Mouse (Mus musculus) splenic B cell, adult 2 months (primary cell): ENCODE data around the gene Col24a1.

Experiments used
- DNase-seq: peaks from one replicate; pipeline ENCODE4 v3.0.0-alpha.2; 2011; ENCODE audit warnings: low read depth, low spot score
- H3K27me3 ChIP-seq: 2 replicates; pipeline ENCODE4 v1.6.1; 2012; ENCODE audit warnings: mild to moderate bottlenecking, low read length, moderate library complexity, mixed read lengths; ENCODE audit not compliant: control insufficient read depth, poor library complexity, insufficient read depth, severe bottlenecking
- H3K36me3 ChIP-seq: 2 replicates; pipeline ENCODE4 v1.6.1; 2012; ENCODE audit warnings: mild to moderate bottlenecking, low read length, moderate library complexity, mixed read lengths; ENCODE audit not compliant: control insufficient read depth, poor library complexity, insufficient read depth, severe bottlenecking

Gene Col24a1

DNA sequence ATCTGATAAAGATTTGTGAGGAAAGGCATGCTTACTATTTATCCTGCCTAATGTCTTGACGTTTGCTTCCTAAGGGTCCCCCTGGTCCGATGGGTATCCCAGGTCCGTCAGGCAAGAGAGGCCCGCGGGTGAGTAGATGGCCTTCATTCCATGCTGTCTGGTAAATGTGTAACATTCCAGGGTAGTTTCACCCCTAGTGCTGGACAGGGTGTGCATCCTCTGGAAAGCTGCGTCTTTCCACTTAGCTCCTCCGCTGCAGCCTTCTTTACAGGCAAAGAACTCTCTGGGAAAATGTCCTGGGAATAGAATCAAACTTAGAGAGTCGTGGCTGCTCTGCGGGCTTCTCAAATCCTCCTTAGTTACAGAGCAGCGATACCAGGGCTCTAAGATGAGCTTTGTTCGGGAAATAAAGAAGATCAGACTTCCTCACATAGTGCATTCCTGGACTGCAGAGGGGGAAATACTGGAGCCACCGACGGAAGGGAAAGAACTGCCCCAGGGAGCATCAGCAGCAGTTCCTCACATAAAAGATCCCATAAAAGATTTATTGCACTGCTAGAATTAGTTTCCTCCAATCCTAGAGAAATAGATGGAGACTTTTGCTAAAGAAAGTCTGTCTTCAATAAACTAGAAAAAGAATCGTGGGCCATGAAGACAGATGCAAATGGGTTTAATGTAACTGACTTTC, 28.5 kb downstream of the Col24a1 start:
- H3K36me3 ChIP-seq, result no peaks in the 10 kb centered on the region
- H3K27me3 ChIP-seq, result no peaks in the 10 kb centered on the region
- no peak for DNase-seq

DNA sequence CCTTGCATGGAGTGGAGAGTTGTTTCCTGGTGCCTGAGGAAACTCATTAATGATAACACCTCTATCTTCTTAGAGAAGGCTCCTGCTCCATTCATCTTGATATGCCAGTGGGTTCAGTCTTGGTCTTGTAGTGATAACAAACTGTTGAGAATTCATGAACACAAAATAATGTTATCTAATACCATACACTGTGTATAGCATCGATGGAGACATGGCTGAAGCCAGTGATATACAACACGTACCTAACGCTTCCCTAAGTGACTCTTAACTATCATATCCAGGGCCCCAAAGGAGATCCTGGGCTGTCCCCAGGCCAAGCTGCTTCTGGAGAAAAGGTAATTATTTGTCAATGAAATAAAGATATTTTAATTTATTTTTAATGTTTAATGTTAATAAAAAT, 33.1 kb downstream of the Col24a1 start:
- H3K27me3 ChIP-seq, result no peaks in the 10 kb centered on the region
- H3K36me3 ChIP-seq, result no peaks in the 10 kb centered on the region
- DNase-seq, result no peak

DNA sequence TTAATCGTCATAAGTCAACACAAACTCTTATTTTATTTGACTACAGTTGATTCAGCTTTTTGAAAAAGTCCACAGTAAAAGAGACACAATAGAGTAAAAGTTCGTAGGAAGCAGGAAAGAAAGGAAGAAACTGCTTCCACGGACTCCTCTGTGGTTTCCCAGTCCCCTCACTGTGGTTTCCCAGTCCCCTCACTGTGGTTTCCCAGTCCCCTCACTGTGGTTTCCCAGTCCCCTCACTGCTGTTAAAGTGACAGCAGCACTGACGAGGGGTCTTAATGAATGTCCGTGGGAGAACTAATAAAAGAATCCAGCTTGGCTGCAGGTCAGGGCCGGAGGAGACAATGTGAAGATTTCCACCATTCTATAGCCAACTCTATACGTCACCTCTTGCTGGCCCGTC, 39.4 kb downstream of the Col24a1 start:
- Histone ChIP-seq H3K27me3 (no peaks in the 10 kb centered on the region), H3K36me3 (no peaks in the 10 kb centered on the region)
- no peak for DNase-seq

DNA sequence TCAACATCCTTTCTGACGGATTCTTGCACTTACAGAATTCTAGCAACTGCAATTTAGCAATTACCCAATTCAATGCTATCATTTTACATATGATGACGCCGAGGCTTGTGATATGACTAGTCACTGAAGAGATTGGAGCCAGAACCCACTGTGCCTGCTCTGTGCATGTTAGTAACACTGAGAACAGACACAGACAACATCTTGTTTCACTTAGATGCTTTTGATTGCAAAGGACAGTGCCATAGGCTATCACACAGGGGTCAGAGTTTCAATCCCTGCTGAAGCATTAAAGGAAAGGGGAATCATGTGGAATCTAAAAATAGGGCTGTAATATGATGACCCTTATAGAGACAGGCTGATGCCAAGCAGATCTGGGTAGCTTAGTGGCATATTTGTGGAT, 41.8 kb downstream of the Col24a1 start:
- no peaks in the 10 kb centered on the region for H3K27me3 ChIP-seq
- DNase-seq, result no peak
- H3K36me3 ChIP-seq, result no peaks in the 10 kb centered on the region

DNA sequence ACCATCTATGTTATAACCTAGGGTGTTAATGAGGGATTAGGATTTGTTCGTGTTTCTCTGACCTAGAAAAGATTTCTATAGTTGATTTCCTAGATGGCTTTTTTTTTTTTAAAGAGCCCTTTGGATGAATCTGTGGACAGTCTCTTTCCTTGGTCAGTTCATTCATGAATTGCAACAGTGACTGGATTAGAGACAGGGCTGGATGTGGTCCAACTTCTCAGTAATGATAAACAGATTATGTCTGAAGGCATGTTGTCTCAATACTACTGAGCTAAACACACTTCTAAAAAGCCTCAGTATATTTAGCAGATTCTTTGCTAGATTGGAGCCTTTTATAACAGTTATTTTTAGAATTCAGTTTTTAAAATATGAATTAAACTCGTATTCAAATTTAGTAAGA, 44.9 kb downstream of the Col24a1 start:
- no peak for DNase-seq
- H3K36me3 ChIP-seq, result no peaks in the 10 kb centered on the region
- no peaks in the 10 kb centered on the region for H3K27me3 ChIP-seq

DNA sequence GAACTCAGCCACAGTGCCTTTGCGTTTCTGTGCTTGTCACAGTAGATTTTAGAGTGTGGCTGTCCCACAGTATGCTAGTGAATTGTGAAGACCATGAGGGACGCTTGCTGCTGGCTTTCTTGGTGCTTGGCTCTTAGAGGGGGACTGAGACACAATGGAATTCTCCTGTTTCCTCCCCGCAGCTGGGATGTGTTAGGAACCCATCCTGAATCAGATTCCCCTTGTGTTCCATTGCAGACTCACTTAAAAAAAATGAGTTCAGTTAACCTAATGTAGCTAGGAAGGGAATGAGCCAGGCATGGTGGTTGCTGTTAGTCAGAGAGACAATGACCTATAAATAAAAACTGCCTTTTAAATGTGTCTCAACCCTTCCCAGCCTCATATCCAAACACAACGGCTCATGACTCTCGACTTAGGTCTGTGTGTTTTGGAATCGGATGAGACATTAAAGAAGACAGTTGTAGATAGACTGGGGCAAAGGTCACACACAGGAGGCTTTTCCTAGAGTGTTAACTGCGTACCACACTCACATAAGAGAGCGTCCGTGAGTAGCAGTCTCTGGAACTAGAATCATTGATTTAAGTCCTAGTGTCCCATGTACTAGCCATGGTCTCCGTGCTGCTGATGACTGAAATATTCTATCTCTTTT, 47.7 kb downstream of the Col24a1 start:
- DNase-seq, result no peak
- Histone ChIP-seq H3K27me3 (no peaks in the 10 kb centered on the region), H3K36me3 (no peaks in the 10 kb centered on the region)

DNA sequence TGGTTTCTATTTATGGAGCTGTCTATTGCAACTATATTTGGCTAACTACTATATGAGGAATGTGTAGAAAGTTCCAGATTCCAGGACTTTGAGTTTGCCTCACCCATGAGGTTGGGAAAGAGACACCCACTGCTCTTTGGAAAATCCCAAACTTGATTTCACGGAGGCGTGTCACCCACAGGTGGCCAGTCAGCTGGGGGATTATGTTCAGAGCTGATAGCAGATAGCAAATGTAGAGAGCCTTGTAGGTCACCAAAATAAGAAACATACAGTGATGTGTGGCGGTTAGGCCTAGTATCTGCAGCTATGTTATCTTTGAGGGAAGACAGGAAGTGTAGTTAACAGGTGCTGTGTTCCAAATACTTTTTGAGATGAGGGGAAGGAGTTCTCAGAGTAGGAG, 56.4 kb downstream of the Col24a1 start:
- no peak for DNase-seq
- no peaks in the 10 kb centered on the region for H3K27me3 ChIP-seq
- no peaks in the 10 kb centered on the region for H3K36me3 ChIP-seq

DNA sequence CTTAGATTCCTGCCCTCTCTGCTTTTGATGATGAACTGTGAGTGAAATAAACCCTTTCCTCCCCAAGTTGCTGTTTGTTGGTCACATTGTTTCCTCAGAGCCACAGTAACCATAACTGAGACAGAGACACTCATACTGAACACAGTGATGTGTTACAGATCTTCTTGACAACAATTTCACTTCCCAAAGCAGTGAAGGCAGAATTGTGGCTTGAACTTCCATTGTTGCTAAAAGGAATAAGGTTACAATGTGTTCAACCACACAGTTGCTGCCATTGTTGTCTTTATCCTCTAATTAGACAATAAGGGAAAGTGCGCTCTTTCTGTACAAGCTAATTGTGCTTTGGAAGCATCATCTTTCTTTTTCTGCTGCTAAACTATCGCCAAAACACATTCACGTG, 61.7 kb downstream of the Col24a1 start:
- H3K36me3 ChIP-seq, result no peaks in the 10 kb centered on the region
- no peak for DNase-seq
- no peaks in the 10 kb centered on the region for H3K27me3 ChIP-seq

DNA sequence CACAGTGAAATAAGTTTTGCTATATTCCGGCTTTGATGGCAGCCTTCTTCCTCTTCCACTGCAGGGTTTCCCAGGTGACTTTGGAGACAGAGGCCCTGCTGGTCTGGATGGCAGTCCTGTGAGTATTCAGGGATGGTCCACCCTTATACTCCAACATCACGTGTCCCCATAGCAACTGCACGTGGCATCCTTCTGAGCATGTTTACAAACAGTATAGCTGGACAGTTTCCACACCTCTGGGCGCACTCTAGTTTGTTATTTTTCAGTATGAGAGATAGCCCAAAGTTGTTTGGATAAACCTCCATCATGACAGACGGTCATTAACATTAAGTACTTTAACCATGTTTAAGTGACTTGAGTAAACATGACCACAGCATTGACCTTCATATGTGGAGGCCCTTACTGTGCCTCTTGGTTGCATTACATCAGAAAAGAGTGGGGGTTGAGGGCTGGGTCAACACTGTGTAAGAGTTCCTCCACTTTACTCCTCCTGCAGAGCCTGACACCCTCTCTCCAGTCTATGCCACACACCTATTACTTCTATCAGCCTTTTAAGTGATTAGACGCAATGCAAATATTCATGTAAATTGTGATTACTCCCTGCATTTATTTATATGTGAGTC, 64.7 kb downstream of the Col24a1 start:
- DNase-seq, result no peak
- no peaks in the 10 kb centered on the region for H3K36me3 ChIP-seq
- H3K27me3 ChIP-seq, result no peaks in the 10 kb centered on the region

DNA sequence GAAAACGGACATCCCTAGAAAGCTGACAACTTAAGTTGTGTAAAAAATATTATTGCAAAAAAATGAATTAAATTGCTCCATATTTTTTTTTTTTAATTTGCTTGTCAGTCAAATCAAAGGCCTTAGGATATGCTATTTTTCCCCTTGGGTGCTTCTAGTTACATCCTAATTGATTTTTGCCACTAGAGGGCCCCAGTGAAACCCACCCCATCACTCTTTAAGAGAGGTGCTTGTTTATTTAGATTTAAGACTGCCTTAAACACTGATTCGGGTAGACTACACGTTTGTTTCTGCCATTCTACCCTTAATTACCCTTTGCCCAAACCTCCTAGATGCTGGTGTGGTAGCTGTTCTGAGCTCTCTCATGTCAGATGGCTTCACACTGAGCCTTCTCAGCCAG, 73.0 kb downstream of the Col24a1 start:
- DNase-seq, result no peak
- Histone ChIP-seq H3K27me3 (no peaks in the 10 kb centered on the region), H3K36me3 (no peaks in the 10 kb centered on the region)

DNA sequence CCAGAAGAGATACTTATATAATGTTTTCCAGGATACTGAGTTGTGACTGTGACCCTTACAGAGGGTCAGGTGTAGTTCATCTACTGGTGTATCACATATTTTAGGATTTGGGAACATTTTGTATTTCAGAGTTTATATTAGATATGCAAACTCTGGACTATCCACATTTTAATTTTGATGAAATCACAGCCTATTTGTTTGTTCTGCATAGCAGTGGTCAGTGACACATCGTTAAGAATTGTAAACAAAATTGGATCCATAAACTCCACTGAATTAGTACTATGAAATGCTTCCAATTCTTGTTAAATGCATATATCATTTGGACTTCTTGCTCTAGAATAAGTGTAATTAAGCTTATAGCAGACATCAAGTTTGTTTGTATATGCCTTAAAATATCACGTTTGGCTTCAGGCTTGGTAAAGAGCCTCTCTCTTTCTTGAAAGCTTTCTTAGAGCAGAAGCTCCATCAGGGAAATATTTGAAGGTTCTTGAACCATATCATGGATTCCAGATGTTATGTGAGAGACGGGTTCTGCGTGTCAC, 75.0 kb downstream of the Col24a1 start:
- no peaks in the 10 kb centered on the region for H3K27me3 ChIP-seq
- DNase-seq, result no peak
- H3K36me3 ChIP-seq, result no peaks in the 10 kb centered on the region

DNA sequence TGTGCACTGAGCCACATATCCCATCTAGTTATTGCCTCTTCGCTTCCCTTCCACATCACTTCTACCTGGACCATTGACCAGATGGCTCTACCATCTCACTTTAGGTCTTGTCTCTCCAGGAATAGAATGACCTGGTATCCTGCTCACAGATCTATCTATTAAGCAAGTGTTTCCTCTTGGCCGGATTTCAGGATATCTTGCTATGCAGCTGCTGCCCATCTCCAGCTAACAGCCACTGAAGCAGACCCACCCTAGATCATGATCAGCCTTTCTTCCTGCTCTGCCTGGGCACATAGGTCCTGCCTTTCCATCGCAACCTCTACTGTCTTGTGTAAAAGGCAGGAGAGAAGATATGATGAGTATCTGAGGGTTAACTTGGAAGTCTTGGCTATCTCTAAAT, 84.0 kb downstream of the Col24a1 start:
- no peak for DNase-seq

DNA sequence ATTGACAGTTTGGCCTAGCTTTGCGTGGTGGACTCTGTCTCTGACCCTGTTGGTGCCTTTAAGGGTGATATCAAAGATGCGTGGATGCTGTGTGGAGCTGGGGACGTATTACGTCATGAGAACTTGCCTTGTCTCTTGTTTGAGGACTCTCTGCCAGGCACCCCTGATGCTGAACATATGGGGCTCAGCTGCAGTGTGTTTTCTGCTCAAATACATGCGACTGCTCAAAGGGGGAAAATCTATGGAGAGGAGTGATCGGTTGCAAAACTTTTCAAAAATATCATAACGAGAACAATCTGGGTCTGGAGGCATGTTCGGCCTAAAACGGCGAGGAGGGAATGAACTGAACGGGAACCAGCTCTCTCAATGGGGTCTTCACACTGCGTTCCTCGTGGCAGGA, 90.8 kb downstream of the Col24a1 start:
- DNase-seq, result no peak
- Histone ChIP-seq H3K36me3 (no peaks in the 10 kb centered on the region), H3K27me3 (no peaks in the 10 kb centered on the region)

More for the DNA sequence above, 84.0 kb downstream of the Col24a1 start:
- no peaks in the 10 kb centered on the region for H3K36me3 ChIP-seq
- no peaks in the 10 kb centered on the region; the same call in 1 of the 2 replicates for H3K27me3 ChIP-seq

DNA sequence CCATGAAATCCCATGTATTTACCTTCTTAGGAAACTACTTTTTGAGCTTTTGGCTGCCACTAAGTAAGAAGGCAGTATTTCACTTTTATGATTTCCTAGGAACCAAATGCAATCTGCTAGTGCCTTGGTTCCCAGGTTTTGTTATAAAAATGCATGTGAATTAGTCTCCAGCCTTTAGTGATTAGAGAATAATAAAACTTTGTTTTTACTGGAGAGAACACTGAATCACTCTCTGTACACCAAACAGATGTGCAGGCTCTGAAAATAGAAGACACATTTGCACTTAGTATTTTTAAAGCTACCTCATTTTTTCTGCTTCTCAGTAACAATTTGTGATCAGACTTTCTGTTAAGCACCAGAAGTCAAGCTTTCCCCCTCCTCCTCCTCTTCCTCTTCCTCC, 94.2 kb downstream of the Col24a1 start:
- no peaks in the 10 kb centered on the region for H3K27me3 ChIP-seq
- H3K36me3 ChIP-seq, result no peaks in the 10 kb centered on the region
- no peak for DNase-seq

DNA sequence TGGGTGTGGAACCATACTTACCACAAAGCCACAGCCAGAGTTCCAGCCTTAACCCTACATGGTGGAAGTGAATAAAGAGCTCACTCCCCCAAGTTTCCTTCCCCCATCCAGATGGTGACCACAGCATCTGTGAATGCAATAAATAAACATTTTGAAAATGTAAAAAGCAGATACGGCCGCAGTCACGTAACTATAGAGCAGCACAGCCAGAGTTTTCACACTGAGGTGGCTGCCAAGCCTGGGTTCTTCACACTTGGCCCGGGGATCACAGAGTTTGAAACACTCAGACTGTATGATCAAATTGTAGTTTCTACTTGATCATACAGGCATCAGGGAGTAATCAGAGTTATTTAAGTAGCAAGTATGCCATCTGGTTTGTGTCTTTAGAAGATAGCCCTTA, 98.4 kb downstream of the Col24a1 start:
- no peak for DNase-seq
- Histone ChIP-seq H3K27me3 (no peaks in the 10 kb centered on the region), H3K36me3 (no peaks in the 10 kb centered on the region)
